Mouse (Mus musculus): ENCODE data around the gene Esrrg. TPM values are rescaled to one million over a fixed set of nuclear protein-coding genes. Genes with fewer than 3 reads are reported as not detected.
A peak's percentile ranks its signal among the peaks of the same experiment; 100 is the strongest.

Gene Esrrg
- polyA plus RNA-seq, 1 experiment, result 0.54 TPM

GRCm38 (mm10) chr1:187951506-187951905 is 342.9 kb downstream of the Esrrg start:
- H3K4me3 ChIP-seq (ENCODE audit: insufficient read depth, low read length), result no peak overlapping the region
- no peaks in the 10 kb centered on the region for H3K4me1 ChIP-seq (ENCODE audit: control insufficient read depth, insufficient read depth, low read length)
- H3K27ac ChIP-seq (ENCODE audit: insufficient read depth, low read length), result no peak overlapping the region
- TF ChIP-seq POLR2A (IDR thresholded peaks at IDR 0.05; ENCODE audit: low read depth, low read length) (no peak), CTCF (IDR thresholded peaks at IDR 0.05; ENCODE audit: borderline replicate concordance, insufficient read depth, low read length) (no peak)

DNA sequence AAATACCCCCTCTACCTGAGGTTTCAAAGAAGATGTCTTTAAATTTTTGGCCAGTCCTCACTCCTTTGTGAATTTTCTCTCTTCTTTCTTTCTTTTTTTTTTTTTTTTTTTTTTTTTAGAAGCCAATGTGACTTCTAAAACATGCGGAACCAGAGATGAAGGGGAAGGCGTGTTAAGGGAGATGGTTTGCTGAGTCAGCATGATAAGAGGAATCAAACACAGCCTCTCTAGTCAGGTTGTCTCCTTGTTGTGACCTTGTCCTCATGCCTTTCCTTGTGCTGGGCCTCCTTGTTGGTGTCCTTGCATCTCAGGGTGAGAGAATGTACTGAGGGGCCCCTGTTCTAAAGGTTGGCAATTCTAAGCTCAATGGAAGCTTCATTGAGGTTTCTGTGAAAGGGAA is 348.1 kb downstream of the Esrrg start:
- Histone ChIP-seq H3K4me3 (ENCODE audit: insufficient read depth, low read length) (no peak overlapping the region), H3K4me1 (ENCODE audit: control insufficient read depth, insufficient read depth, low read length) (no peaks in the 10 kb centered on the region), H3K27ac (ENCODE audit: insufficient read depth, low read length) (no peak overlapping the region)
- TF ChIP-seq POLR2A (IDR thresholded peaks at IDR 0.05; ENCODE audit: low read depth, low read length) (no peak), CTCF (IDR thresholded peaks at IDR 0.05; ENCODE audit: borderline replicate concordance, insufficient read depth, low read length) (no peak)

DNA sequence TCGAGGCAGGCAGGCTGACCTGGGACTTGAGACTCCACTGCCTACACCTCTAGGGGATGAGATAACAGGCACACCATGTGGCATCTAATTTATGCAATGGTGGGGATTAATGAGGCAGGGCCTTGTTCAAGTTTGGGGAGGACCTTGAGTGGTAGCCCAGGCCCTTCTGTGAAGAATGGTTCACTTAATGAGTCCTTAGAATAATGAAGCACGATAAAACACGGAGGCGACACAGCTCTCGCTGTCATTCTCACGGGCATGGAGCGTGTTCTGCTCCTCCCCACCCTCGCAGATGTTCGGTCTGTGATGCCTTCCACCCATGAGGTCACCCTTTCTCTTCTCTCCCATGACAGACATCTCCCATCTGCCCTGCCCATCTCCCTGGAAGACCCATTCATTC is 350.6 kb downstream of the Esrrg start:
- Histone ChIP-seq H3K4me3 (ENCODE audit: insufficient read depth, low read length) (no peak overlapping the region), H3K27ac (ENCODE audit: insufficient read depth, low read length) (no peak overlapping the region), H3K4me1 (ENCODE audit: control insufficient read depth, insufficient read depth, low read length) (no peaks in the 10 kb centered on the region)
- TF ChIP-seq CTCF (IDR thresholded peaks at IDR 0.05; ENCODE audit: borderline replicate concordance, insufficient read depth, low read length) (no peak), POLR2A (IDR thresholded peaks at IDR 0.05; ENCODE audit: low read depth, low read length) (no peak)

GRCm38 (mm10) chr1:187961452-187961851 is 352.9 kb downstream of the Esrrg start:
- no peak overlapping the region for H3K27ac ChIP-seq (ENCODE audit: insufficient read depth, low read length)
- TF ChIP-seq POLR2A (IDR thresholded peaks at IDR 0.05; ENCODE audit: low read depth, low read length) (no peak), CTCF (IDR thresholded peaks at IDR 0.05; ENCODE audit: borderline replicate concordance, insufficient read depth, low read length) (no peak)
- no peak overlapping the region for H3K4me3 ChIP-seq (ENCODE audit: insufficient read depth, low read length)
- no peaks in the 10 kb centered on the region for H3K4me1 ChIP-seq (ENCODE audit: control insufficient read depth, insufficient read depth, low read length)

- Histone ChIP-seq H3K4me3 (ENCODE audit: insufficient read depth, low read length) (no peak overlapping the region), H3K27ac (ENCODE audit: insufficient read depth, low read length) (no peak overlapping the region)
- TF ChIP-seq POLR2A (IDR thresholded peaks at IDR 0.05; ENCODE audit: low read depth, low read length), result no peak
- TF ChIP-seq CTCF (IDR thresholded peaks at IDR 0.05; ENCODE audit: borderline replicate concordance, insufficient read depth, low read length), result no peak
Measured at GRCm38 (mm10) chr1:187964829-187965760, 356.5 kb downstream of the Esrrg start.

DNA sequence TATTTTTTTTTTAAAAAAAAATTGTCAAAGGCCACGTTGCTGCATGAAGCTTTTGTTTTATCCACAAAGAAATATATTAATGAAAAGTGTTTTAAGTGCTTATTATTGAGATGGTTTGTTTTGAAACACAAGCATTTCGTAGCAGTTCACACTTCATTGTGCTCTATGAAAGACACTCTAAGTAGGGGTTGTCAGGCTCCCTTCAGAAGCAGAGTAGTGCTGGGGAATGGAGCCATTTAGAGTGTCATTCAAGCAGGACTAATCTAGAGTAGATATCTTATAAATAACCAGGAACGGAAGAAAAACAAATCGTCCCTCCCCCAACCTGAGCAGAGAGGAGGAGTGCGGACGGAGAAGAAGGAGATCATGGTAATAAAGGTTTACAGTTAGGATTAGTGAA is 357.3 kb downstream of the Esrrg start:
- Histone ChIP-seq H3K4me1 (ENCODE audit: control insufficient read depth, insufficient read depth, low read length) (no peaks in the 10 kb centered on the region), H3K27ac (ENCODE audit: insufficient read depth, low read length) (no peak overlapping the region)
- TF ChIP-seq POLR2A (IDR thresholded peaks at IDR 0.05; ENCODE audit: low read depth, low read length), result no peak
- TF ChIP-seq CTCF (IDR thresholded peaks at IDR 0.05; ENCODE audit: borderline replicate concordance, insufficient read depth, low read length), result no peak

More at GRCm38 (mm10) chr1:187964829-187965760, 356.5 kb downstream of the Esrrg start:
- no peaks in the 10 kb centered on the region for H3K4me1 ChIP-seq (ENCODE audit: control insufficient read depth, insufficient read depth, low read length)

GRCm38 (mm10) chr1:187968379-187968778 is 359.8 kb downstream of the Esrrg start:
- H3K27ac ChIP-seq (ENCODE audit: insufficient read depth, low read length), result no peak overlapping the region
- TF ChIP-seq CTCF (IDR thresholded peaks at IDR 0.05; ENCODE audit: borderline replicate concordance, insufficient read depth, low read length) (no peak), POLR2A (IDR thresholded peaks at IDR 0.05; ENCODE audit: low read depth, low read length) (no peak)
- no peaks in the 10 kb centered on the region for H3K4me1 ChIP-seq (ENCODE audit: control insufficient read depth, insufficient read depth, low read length)
- no peak overlapping the region for H3K4me3 ChIP-seq (ENCODE audit: insufficient read depth, low read length)

More for the DNA sequence above, 357.3 kb downstream of the Esrrg start:
- H3K4me3 ChIP-seq (ENCODE audit: insufficient read depth, low read length), result no peak overlapping the region

DNA sequence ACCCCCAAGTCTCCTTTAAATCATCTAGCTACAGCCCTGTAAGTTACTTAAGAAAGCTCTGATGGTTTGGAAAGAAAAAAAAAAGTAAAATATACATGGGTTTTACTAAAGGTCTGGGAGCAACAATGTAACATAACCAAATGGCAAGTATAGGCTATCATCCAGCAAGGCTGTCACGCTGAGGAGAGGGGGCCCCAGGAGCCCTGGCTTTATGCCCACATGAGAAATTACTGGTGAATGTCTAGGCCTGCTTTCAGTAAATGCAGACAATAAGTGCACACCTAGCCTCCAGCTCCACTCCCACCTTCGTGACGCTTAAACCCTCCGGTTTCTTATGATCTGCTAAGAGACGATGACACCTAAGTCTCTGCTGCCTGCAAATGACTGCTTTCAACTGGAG is 360.9 kb downstream of the Esrrg start:
- H3K4me3 ChIP-seq (ENCODE audit: insufficient read depth, low read length), result no peak overlapping the region
- no peaks in the 10 kb centered on the region for H3K4me1 ChIP-seq (ENCODE audit: control insufficient read depth, insufficient read depth, low read length)
- no peak for TF ChIP-seq POLR2A (IDR thresholded peaks at IDR 0.05; ENCODE audit: low read depth, low read length)
- no peak for TF ChIP-seq CTCF (IDR thresholded peaks at IDR 0.05; ENCODE audit: borderline replicate concordance, insufficient read depth, low read length)
- H3K27ac ChIP-seq (ENCODE audit: insufficient read depth, low read length), result no peak overlapping the region

DNA sequence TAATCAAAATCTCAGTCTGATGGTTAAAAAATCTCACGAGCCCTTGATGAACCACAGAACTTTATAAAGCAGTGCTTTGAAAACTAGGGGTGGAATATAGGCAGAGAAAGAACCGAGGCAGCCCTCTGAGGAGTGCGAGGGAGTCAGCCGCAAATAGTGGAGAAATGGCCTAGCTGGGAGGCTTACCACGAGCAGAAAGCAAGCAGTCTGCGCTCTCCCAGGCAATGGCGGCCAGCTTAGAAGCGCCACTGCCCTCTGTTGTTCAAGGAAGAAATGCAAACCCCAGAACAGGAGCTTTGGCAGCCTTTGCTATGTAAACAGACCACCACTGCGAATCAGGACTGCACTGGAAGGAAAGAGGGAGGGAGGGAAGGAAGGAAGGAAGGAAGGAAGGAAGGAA is 365.8 kb downstream of the Esrrg start:
- Histone ChIP-seq H3K4me1 (ENCODE audit: control insufficient read depth, insufficient read depth, low read length) (no peaks in the 10 kb centered on the region), H3K27ac (ENCODE audit: insufficient read depth, low read length) (no peak overlapping the region), H3K4me3 (ENCODE audit: insufficient read depth, low read length) (no peak overlapping the region)
- TF ChIP-seq POLR2A (IDR thresholded peaks at IDR 0.05; ENCODE audit: low read depth, low read length) (no peak), CTCF (IDR thresholded peaks at IDR 0.05; ENCODE audit: borderline replicate concordance, insufficient read depth, low read length) (peak; percentile 72; the same call in 1 of the 2 replicates)

Measured in embryonic fibroblast, embryonic 13.5 days (primary cell).